Mouse (Mus musculus) heart, postnatal 0 days (tissue): ENCODE data around the gene Fam229b.

Experiments
- CTCF ChIP-seq: IDR thresholded peaks from 2 replicates; pipeline ENCODE4 v1.5.1; 2016; ENCODE audit warnings: antibody characterized with exemption, control low read depth, low read depth
- EP300 ChIP-seq: IDR thresholded peaks from 2 replicates; pipeline ENCODE4 v1.6.1; 2016; ENCODE audit warnings: antibody characterized with exemption, low read depth

DNA sequence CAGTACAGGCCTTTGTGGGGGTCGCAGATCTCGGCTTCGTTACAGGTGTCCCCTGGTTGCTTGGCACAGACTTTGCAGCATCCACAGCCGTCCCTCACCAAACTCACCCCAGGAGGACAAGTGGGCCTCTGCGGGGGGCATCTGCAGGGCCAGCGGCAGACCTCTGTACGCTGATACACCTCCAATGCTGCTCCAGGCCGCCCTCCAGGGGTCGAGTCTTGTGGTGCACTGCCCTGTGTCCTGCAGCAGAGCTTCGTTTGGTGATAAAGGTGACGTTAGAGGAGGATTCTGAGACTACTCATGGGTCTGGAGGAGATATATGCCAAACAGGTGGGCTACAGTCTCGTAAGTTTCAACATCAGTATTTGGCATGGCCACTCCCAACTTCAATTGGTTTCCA lies 24.6 kb upstream of the Fam229b start:
- TF ChIP-seq EP300 = no peak
- TF ChIP-seq CTCF = no peak
